Comparison of ENCODE assay signal across 8 mouse cellular contexts in the genomic region with DNA sequence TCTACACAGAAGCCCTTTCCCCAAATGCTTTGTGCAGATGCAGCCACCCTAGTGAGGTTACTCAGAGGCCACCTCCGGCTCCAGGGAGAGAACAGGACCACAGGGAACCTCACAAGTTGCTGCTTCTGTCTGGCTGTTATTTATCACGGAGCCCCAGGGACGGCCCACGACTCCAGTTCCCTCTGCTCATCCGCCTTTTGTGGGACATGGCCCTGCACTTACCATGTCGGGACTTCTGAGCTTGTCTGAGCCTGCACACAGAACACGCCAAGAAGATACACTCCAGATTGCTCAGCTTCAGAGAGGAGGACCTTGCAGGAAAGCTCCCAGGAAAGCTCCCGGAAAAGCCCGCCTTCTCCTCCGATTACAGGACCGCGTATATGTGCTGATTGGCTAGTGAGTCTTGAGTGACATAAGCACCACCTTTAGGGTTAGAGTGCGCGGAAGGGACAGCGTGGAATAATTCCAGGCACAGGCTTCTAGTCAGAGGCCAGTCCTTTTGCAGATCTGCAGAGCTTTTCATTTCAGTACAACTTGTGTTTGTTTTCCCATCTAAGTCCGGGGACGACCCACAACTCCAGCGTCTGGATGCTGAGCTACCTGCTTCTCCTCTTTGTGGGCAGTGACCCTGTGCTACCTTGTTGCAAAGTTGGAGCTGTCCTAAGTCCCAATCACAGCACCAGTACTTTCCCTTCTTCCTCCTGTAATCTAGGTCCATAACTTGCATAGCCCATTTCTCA. TPM values are rescaled to one million over a fixed set of nuclear protein-coding genes. Genes with fewer than 3 reads are reported as not detected.
DNase-seq lines count a peak whose midpoint lies in the region; ATAC-seq and TF ChIP-seq lines count a peak whose summit lies in the region.
"Not testable (repeated sequence)": the region's sequence is repeated elsewhere in the genome, so short reads cannot be mapped to it uniquely, and the experiment has no call there.

Gene Zfp442 (minus strand): TSS at position 307 of the 740 bp plus-strand sequence.

- peak within 1 kb of the TSS; percentile 72; the same call in 1 of the 2 replicates for H3K9ac ChIP-seq in ES-E14 (ENCODE audit: insufficient read depth, low read depth, low read length, poor library complexity, severe bottlenecking)
- not testable (repeated sequence) for H3K9ac ChIP-seq in neural tube, embryonic 14.5 days (replicated peaks; ENCODE audit: low read depth, low read length)

- H3K9me3 ChIP-seq in ES-E14 (ENCODE audit: control insufficient read depth, insufficient read depth, low read depth, low read length); neural tube, embryonic 14.5 days (ENCODE audit: control insufficient read depth, low read length): not testable (repeated sequence)

- peak; percentile 44 for DNase-seq in ES-E14 (ENCODE audit: low read depth, low spot score)
- DNase-seq in cerebellum, adult 8-10 months, result peak; percentile 74
- DNase-seq in heart, postnatal 4 days, result peak; percentile 70
- peak; percentile 56 to 70 for DNase-seq in layer of hippocampus, adult 2 months (ENCODE audit: low spot score in 2 of 2)
- DNase-seq in lung, adult 18-20 months, result peak; percentile 79 to 80
- peak; percentile 60 for DNase-seq in testis, postnatal 10 days (ENCODE audit: low spot score)

- not testable (repeated sequence) for H3K27me3 ChIP-seq in neural tube, embryonic 14.5 days (ENCODE audit: control insufficient read depth, insufficient read depth, low read length)

- ATAC-seq in frontal cortex, adult (ENCODE audit: low TSS enrichment), result peak; percentile 100
- peak; percentile 100 for ATAC-seq in neural tube, embryonic 14.5 days (ENCODE audit: low read depth)

- peak within 1 kb of the TSS; percentile 45 for H3K4me2 ChIP-seq in neural tube, embryonic 14.5 days (ENCODE audit: low read depth, low read length)

- in situ Hi-C loops in ES-E14 (cut with MboI; ENCODE audit: low sequenced_read_pairs in 2 of 2, unreplicated experiment in 2 of 2), result not testable (repeated sequence)

- not testable (repeated sequence) for TF ChIP-seq CTCF in layer of hippocampus, adult 2 months (conservative IDR thresholded peaks at IDR 0.05)

- H3K27ac ChIP-seq in ES-E14 (ENCODE audit: insufficient read depth, low read depth, low read length, poor library complexity, severe bottlenecking); neural tube, embryonic 14.5 days (ENCODE audit: low read depth, low read length): not testable (repeated sequence)
- peak within 1 kb of the TSS; percentile 73 for H3K27ac ChIP-seq in layer of hippocampus, adult 2 months

- H3K4me1 ChIP-seq in ES-E14 (ENCODE audit: control insufficient read depth in 2 of 2, insufficient read depth in 2 of 2, low read length in 2 of 2, poor library complexity in 1 of 2); neural tube, embryonic 14.5 days (ENCODE audit: control insufficient read depth, insufficient read depth, low read length): not testable (repeated sequence)

- H3K4me3 ChIP-seq in ES-E14 (ENCODE audit: insufficient read depth in 1 of 2, low read depth in 1 of 2, low read length in 2 of 2, poor library complexity in 1 of 2, severe bottlenecking in 1 of 2), result peak within 1 kb of the TSS; percentile 75 to 79
- peak within 1 kb of the TSS; percentile 65 for H3K4me3 ChIP-seq in layer of hippocampus, adult 2 months
- H3K4me3 ChIP-seq in neural tube, embryonic 14.5 days (ENCODE audit: low read depth, low read length), result peak within 1 kb of the TSS; percentile 39

- WGBS in neural tube, embryonic 14.5 days, result 1% methylated on average over 18 of the region's 18 CpGs

- not testable (repeated sequence) for H3K36me3 ChIP-seq in ES-E14 (ENCODE audit: control insufficient read depth, insufficient read depth, low read length, poor library complexity, severe bottlenecking); neural tube, embryonic 14.5 days (ENCODE audit: control insufficient read depth, insufficient read depth, low read length)

RNA-seq across cellular contexts. Expression of gene Zfp442, which starts in this region (rescaled TPM):
- total RNA-seq in ES-E14 (2012; rRNA removed), result 6.4 and 7.8 TPM in 2 replicates
- total RNA-seq in heart, postnatal 4 days (2021), result 1 to 10 TPM; 6.3 to 7.1 TPM
- total RNA-seq in layer of hippocampus, adult 2 months (2021), result 1 to 10 TPM; 8.1 to 9.4 TPM
- 8.7 and 9.1 TPM in 2 replicates for polyA plus RNA-seq in neural tube, embryonic 14.5 days (2014; fragmentation: Nextera tagmentation; extraction: Ambion mirVana)
